In genomic region chr6:143941291-143941785, GRCm38 (mm10) we compare ENCODE assay signal across 12 mouse cellular contexts.
DNase-seq lines count a peak whose midpoint lies in the region; ATAC-seq lines count a peak whose summit lies in the region.
"Had no signal": no experiment of that assay in that cellular context is flagged by ENCODE, and none has a peak within 500 bp of the region (broad histone marks: within the 10 kb centered on the region; RNA-seq: fewer than 3 reads in every experiment).

No protein-coding gene starts in this region.

- peak; percentile 25 for DNase-seq in limb, embryonic 11.5 days (ENCODE audit: low spot score)
- DNase-seq in limb, embryonic 10.5 days (ENCODE audit: low spot score), result no peak
- peak; percentile 20 for DNase-seq in embryo, embryonic 11.5 days (ENCODE audit: low read depth, low spot score)
- no peak for DNase-seq in cerebellum, adult 18-20 months
- no peak for DNase-seq in cerebellum, adult 9-11 months
- DNase-seq: gastrocnemius, adult 2 months; kidney, adult 8-10 months had no signal

- peak; percentile 39; the same call in 1 of the 2 replicates for ATAC-seq in limb, embryonic 11.5 days (ENCODE audit: insufficient number of reproducible peaks, low FRiP score, low TSS enrichment, low read depth)
- ATAC-seq in forebrain, embryonic 16.5 days, result peak; percentile 80
- ATAC-seq in midbrain, embryonic 16.5 days, result peak; percentile 62
- ATAC-seq in intestine, embryonic 15.5 days, result no peak
- ATAC-seq: liver, embryonic 12.5 days had no signal

- H3K36me3 ChIP-seq in limb, embryonic 11.5 days (ENCODE audit: control insufficient read depth, insufficient read depth, low read length), result no peaks in the 10 kb centered on the region; the same call in 1 of the 2 replicates
- peaks cover 5% of the 10 kb centered on the region; the same call in 1 of the 2 replicates for H3K36me3 ChIP-seq in limb, embryonic 10.5 days
- H3K36me3 ChIP-seq in forebrain, embryonic 16.5 days (ENCODE audit: control insufficient read depth, insufficient read depth), result no peaks in the 10 kb centered on the region
- no peaks in the 10 kb centered on the region for H3K36me3 ChIP-seq in midbrain, embryonic 16.5 days (ENCODE audit: control insufficient read depth, insufficient read depth, low read length)
- H3K36me3 ChIP-seq in intestine, embryonic 15.5 days, result no peaks in the 10 kb centered on the region
- H3K36me3 ChIP-seq: heart, embryonic 15.5 days; liver, embryonic 12.5 days had no signal

- H3K9ac ChIP-seq in limb, embryonic 11.5 days (ENCODE audit: low read length), result no peak overlapping the region
- H3K9ac ChIP-seq in forebrain, embryonic 16.5 days (replicated peaks; ENCODE audit: low read depth, low read length), result no peak overlapping the region
- no peak overlapping the region for H3K9ac ChIP-seq in midbrain, embryonic 16.5 days (ENCODE audit: low read depth, low read length)
- no peak overlapping the region for H3K9ac ChIP-seq in intestine, embryonic 15.5 days
- H3K9ac ChIP-seq: heart, embryonic 15.5 days; liver, embryonic 12.5 days had no signal

- H3K27ac ChIP-seq in limb, embryonic 11.5 days (replicated peaks; ENCODE audit: low read depth, low read length), result no peak overlapping the region
- no peak overlapping the region for H3K27ac ChIP-seq in limb, embryonic 10.5 days
- peak overlapping the region; percentile 41; the same call in 1 of the 2 replicates for H3K27ac ChIP-seq in forebrain, embryonic 16.5 days (ENCODE audit: low read length)
- H3K27ac ChIP-seq in midbrain, embryonic 16.5 days (ENCODE audit: low read length), result no peak overlapping the region
- no peak overlapping the region for H3K27ac ChIP-seq in intestine, embryonic 15.5 days
- H3K27ac ChIP-seq: gastrocnemius, adult 2 months; heart, embryonic 15.5 days; liver, embryonic 12.5 days had no signal

- 50% methylated on average over 8 of the region's 8 CpGs for WGBS in limb, embryonic 11.5 days
- 53% methylated on average over 8 of the region's 8 CpGs for WGBS in limb, embryonic 10.5 days
- 10% methylated on average over 8 of the region's 8 CpGs for WGBS in forebrain, embryonic 16.5 days
- 10% methylated on average over 8 of the region's 8 CpGs for WGBS in midbrain, embryonic 16.5 days
- WGBS in intestine, embryonic 15.5 days, result 61% methylated on average over 8 of the region's 8 CpGs

- H3K4me2 ChIP-seq in limb, embryonic 11.5 days (ENCODE audit: low read depth, severe bottlenecking), result no peak overlapping the region
- no peak overlapping the region for H3K4me2 ChIP-seq in forebrain, embryonic 16.5 days (ENCODE audit: low read length)
- no peak overlapping the region for H3K4me2 ChIP-seq in midbrain, embryonic 16.5 days (ENCODE audit: low read length)
- no peak overlapping the region for H3K4me2 ChIP-seq in intestine, embryonic 15.5 days (replicated peaks)
- H3K4me2 ChIP-seq: heart, embryonic 15.5 days; liver, embryonic 12.5 days had no signal

- H3K4me1 ChIP-seq in limb, embryonic 11.5 days (ENCODE audit: control insufficient read depth, insufficient read depth, low read length), result no peaks in the 10 kb centered on the region
- H3K4me1 ChIP-seq in limb, embryonic 10.5 days, result peaks cover 11% of the 10 kb centered on the region
- H3K4me1 ChIP-seq in forebrain, embryonic 16.5 days (replicated peaks; ENCODE audit: control insufficient read depth, insufficient read depth, low read length), result peaks cover 9% of the 10 kb centered on the region
- peaks cover 2% of the 10 kb centered on the region; the same call in 1 of the 2 replicates for H3K4me1 ChIP-seq in midbrain, embryonic 16.5 days (ENCODE audit: control insufficient read depth, insufficient read depth, low read length)
- H3K4me1 ChIP-seq in intestine, embryonic 15.5 days (replicated peaks), result no peaks in the 10 kb centered on the region
- H3K4me1 ChIP-seq: heart, embryonic 15.5 days; liver, embryonic 12.5 days had no signal

- no peaks in the 10 kb centered on the region for H3K9me3 ChIP-seq in limb, embryonic 11.5 days (ENCODE audit: control insufficient read depth, low read length)
- H3K9me3 ChIP-seq in limb, embryonic 10.5 days (replicated peaks), result no peaks in the 10 kb centered on the region
- no peaks in the 10 kb centered on the region for H3K9me3 ChIP-seq in forebrain, embryonic 16.5 days (ENCODE audit: control insufficient read depth, low read length)
- no peaks in the 10 kb centered on the region for H3K9me3 ChIP-seq in midbrain, embryonic 16.5 days (replicated peaks; ENCODE audit: control insufficient read depth, low read length, poor library complexity, severe bottlenecking)
- no peaks in the 10 kb centered on the region for H3K9me3 ChIP-seq in intestine, embryonic 15.5 days
- H3K9me3 ChIP-seq: heart, embryonic 15.5 days; liver, embryonic 12.5 days had no signal

- no peak overlapping the region for H3K4me3 ChIP-seq in limb, embryonic 11.5 days (ENCODE audit: low read depth, low read length)
- no peak overlapping the region for H3K4me3 ChIP-seq in limb, embryonic 10.5 days
- H3K4me3 ChIP-seq in forebrain, embryonic 16.5 days (replicated peaks; ENCODE audit: low read length), result no peak overlapping the region
- no peak overlapping the region for H3K4me3 ChIP-seq in midbrain, embryonic 16.5 days (ENCODE audit: low read depth, low read length)
- H3K4me3 ChIP-seq in intestine, embryonic 15.5 days (replicated peaks), result no peak overlapping the region
- H3K4me3 ChIP-seq: gastrocnemius, adult 2 months; heart, embryonic 15.5 days; liver, embryonic 12.5 days had no signal

- no peaks in the 10 kb centered on the region for H3K27me3 ChIP-seq in limb, embryonic 11.5 days (ENCODE audit: control insufficient read depth, insufficient read depth, low read length)
- no peaks in the 10 kb centered on the region for H3K27me3 ChIP-seq in limb, embryonic 10.5 days (ENCODE audit: low read depth, poor library complexity, severe bottlenecking)
- no peaks in the 10 kb centered on the region for H3K27me3 ChIP-seq in forebrain, embryonic 16.5 days (replicated peaks; ENCODE audit: control insufficient read depth, insufficient read depth, low read length)
- no peaks in the 10 kb centered on the region for H3K27me3 ChIP-seq in midbrain, embryonic 16.5 days (ENCODE audit: control insufficient read depth, insufficient read depth, low read depth, low read length)
- H3K27me3 ChIP-seq in intestine, embryonic 15.5 days (replicated peaks), result no peaks in the 10 kb centered on the region
- H3K27me3 ChIP-seq: heart, embryonic 15.5 days; liver, embryonic 12.5 days had no signal

Comparison
In these comparisons a context has a peak if more than half of its experiments do, and no peak if none do; other contexts are left out.
1. DNase-seq: peak in limb, embryonic 11.5 days (single experiment) and embryo, embryonic 11.5 days (single experiment); none in limb, embryonic 10.5 days (single experiment), cerebellum, adult 18-20 months (0 of 2) and cerebellum, adult 9-11 months (single experiment).